Mouse (Mus musculus) embryo, embryonic 11 days (tissue): ENCODE measurements at regions not wholly inside any gene's neighbourhood (a gene's known extent, or its start where the extent isn't known, plus 50 kb on each side); places are given as distances from the start of the nearest gene placed in this dataset.

ENCODE experiments used
- DNase-seq: peaks from one replicate; pipeline ENCODE4 v3.0.0-alpha.2; 2015

GRCm38 (mm10) chr19:52525509-52525908 lies 261.4 kb downstream of the Ins1 start:
- no peak for DNase-seq

DNA sequence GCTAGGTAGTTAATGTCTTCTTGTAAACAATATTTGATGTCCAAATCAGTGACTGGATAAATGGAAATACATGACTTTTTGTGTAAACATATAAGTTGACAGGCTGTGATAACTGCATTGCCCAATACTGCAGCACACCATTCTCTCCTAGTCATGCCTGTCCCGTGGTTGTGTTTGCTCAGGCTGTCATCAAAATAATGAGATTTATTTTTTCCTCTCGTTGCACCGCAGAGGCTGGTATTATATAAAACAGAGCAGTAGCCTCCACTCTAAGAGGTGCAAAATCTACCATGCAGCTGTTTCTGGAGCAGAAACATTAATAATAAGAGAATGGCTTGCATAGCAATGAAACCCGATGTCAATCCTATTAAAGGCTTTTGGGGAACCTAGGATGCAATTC lies 239.2 kb downstream of the Ins1 start:
- DNase-seq: no peak
